Mouse (Mus musculus): ENCODE measurements around the gene Eif2ak4. TPM values are rescaled to one million over a fixed set of nuclear protein-coding genes. Genes with fewer than 3 reads are reported as not detected.
A peak's percentile ranks its signal among the peaks of the same experiment; 100 is the strongest.

Eif2ak4 gene
- total RNA-seq, 2 experiments from 2014 or later, result 12.7 to 16.3 TPM

DNA sequence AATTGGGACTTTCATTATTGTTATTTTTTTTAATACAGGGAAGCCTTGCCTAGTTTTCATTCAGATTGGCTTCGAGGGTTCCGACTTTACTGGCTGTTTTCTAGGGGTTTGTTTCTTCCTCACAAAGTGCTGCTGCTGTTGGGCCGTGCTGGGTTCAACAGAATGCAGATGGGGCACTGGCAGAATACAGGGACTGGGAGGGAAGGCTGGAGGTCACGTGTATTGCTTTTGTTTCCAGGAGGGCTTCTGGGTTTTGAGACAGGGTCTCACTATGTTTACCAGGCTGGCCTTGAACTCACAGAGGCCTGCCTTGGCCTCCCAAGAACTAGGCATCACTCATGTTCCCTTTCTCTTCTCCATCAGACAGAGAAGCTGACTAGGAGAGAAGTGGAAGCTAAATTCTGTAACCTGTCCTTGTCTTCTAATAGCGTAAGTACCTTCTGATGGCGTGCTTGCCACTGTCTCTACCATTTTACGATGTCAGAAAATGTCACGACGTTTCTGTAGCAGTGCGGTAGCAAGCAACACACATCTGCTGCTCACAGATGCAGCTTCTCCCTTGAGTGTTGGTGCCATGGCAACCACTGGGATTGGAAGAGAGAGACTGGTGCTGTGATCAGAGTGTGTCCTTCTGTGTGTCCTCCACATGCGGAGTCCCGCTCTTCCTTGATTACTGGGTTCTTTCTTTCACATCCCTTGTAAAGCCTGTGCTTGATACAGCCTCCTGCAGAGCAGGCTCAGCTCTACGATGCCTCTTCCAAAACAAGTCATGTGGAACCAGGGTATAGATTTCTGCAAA is 69.2 kb downstream of the Eif2ak4 start:
- no peak for ATAC-seq (replicated peaks; ENCODE audit: poor library complexity, severe bottlenecking)

GRCm38 (mm10) chr2:118461480-118462165 is 73.2 kb downstream of the Eif2ak4 start:
- ATAC-seq (replicated peaks; ENCODE audit: poor library complexity, severe bottlenecking), result no peak

- ATAC-seq (replicated peaks; ENCODE audit: poor library complexity, severe bottlenecking), result no peak
Observed at GRCm38 (mm10) chr2:118463480-118463879, 75.1 kb downstream of the Eif2ak4 start.

- no peak for ATAC-seq (replicated peaks; ENCODE audit: poor library complexity, severe bottlenecking)
Observed at GRCm38 (mm10) chr2:118464450-118464849, 76.0 kb downstream of the Eif2ak4 start.

DNA sequence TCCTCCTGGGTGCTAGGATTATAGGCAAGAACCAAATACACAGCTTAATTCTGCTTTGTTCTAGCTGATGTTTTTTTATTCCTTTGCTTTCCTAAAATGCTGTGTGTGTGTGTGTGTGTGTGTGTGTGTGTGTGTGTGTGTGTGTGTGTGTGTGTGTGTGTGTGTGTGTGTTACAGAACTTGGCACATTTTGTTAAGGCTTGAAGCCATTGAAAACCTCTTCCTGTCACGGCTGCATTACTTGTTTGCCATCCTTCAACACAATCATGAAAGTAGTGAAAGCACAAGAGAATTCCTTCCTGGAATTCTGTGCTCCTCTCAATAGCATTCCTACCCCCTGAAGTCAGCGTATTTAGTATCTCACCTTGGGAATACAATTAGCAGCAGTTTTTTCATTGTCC is 77.5 kb downstream of the Eif2ak4 start:
- no peak for ATAC-seq (replicated peaks; ENCODE audit: poor library complexity, severe bottlenecking)

- ATAC-seq (replicated peaks; ENCODE audit: poor library complexity, severe bottlenecking), result no peak
Observed at GRCm38 (mm10) chr2:118466601-118467000, 78.2 kb downstream of the Eif2ak4 start.

DNA sequence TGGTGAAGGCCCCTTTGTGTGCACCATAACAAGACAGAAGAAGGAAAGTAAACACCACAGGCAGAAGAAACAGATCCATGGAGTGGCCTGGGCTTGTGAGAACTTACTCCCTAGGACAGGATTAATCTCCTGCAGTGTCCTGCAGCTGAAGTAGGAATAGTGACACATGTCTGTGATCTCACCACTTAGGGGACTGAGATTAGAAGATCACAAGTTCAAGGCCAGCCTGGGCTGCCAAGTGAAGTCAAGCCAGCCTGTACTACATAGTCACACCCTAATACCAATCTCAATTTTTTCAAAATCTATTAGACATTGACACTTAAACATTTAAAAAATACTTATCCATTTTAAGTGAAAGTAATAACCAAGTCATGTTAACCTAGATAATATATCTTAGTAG is 79.9 kb downstream of the Eif2ak4 start:
- ATAC-seq (replicated peaks; ENCODE audit: poor library complexity, severe bottlenecking), result no peak

GRCm38 (mm10) chr2:118478833-118479549 is 90.6 kb downstream of the Eif2ak4 start:
- ATAC-seq (replicated peaks; ENCODE audit: poor library complexity, severe bottlenecking), result no peak; the same call in 1 of the 2 replicates

- peak; percentile 97 for ATAC-seq (replicated peaks; ENCODE audit: poor library complexity, severe bottlenecking)
Observed at GRCm38 (mm10) chr2:118479550-118479909, 91.1 kb downstream of the Eif2ak4 start, which contains the start of gene Srp14. Gene Srp14 (minus strand): TSS chr2:118479711.

- no peak for ATAC-seq (replicated peaks; ENCODE audit: poor library complexity, severe bottlenecking)
Observed at GRCm38 (mm10) chr2:118480886-118481285, 92.5 kb downstream of the Eif2ak4 start.

- ATAC-seq (replicated peaks; ENCODE audit: poor library complexity, severe bottlenecking), result no peak
Observed at GRCm38 (mm10) chr2:118483032-118483431, 94.6 kb downstream of the Eif2ak4 start.

GRCm38 (mm10) chr2:118484386-118484898 is 96.0 kb downstream of the Eif2ak4 start:
- no peak for ATAC-seq (replicated peaks; ENCODE audit: poor library complexity, severe bottlenecking)

- no peak for ATAC-seq (replicated peaks; ENCODE audit: poor library complexity, severe bottlenecking)
Observed at GRCm38 (mm10) chr2:118485415-118485814, 97.0 kb downstream of the Eif2ak4 start.

GRCm38 (mm10) chr2:118486933-118487332 is 98.5 kb downstream of the Eif2ak4 start:
- peak; percentile 50 for ATAC-seq (replicated peaks; ENCODE audit: poor library complexity, severe bottlenecking)

DNA sequence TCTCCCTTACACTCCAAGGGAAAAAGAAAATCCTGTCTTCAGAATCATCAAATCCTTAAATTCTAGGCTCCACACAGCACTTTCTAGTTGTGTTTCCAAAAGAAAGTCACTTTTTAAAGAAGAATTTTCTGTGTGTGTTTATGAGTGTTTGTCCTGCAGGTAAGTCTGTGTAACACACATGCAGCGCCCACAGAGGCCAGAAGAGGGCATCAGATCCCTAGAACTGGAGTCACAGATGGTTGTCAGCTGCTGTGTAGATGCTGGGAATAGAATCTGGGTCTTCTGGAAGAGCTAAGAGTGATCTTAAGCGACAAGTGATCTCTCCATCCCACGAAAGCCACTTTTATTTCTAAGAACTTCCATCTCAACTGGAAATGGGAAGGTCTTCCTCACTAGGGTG is 99.4 kb downstream of the Eif2ak4 start:
- no peak for ATAC-seq (replicated peaks; ENCODE audit: poor library complexity, severe bottlenecking)

GRCm38 (mm10) chr2:118490241-118491091 is 102.0 kb downstream of the Eif2ak4 start:
- ATAC-seq (replicated peaks; ENCODE audit: poor library complexity, severe bottlenecking), result peak; percentile 59

DNA sequence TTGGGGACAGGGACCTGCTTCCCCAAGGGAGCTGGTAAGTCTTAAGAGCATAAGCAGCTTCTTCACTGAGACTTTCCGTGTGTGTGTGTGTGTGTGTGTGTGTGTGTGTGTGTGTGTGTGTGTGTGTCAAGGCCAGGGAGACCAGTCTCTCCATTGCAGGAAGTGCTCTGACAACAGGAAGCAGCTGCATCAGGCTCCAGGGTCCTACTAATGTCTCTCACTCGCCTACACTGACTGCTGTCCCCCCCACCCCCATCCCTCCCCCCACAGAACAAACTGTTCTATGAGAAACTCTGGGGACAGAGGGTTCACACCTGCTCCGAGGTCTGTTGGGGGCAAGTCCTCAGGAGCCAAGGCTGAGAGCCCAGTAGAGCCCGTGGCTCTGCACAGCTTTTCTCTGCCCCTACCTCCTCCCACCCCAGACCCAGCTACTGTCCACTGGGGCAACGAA is 102.9 kb downstream of the Eif2ak4 start:
- peak; percentile 64 for ATAC-seq (replicated peaks; ENCODE audit: poor library complexity, severe bottlenecking)

GRCm38 (mm10) chr2:118491741-118492395 is 103.5 kb downstream of the Eif2ak4 start:
- no peak for ATAC-seq (replicated peaks; ENCODE audit: poor library complexity, severe bottlenecking)

- no peak for ATAC-seq (replicated peaks; ENCODE audit: poor library complexity, severe bottlenecking)
Observed at GRCm38 (mm10) chr2:118495024-118495423, 106.6 kb downstream of the Eif2ak4 start.
